Mouse (Mus musculus): ENCODE data around the gene Sh3tc1. TPM values are rescaled to one million over a fixed set of nuclear protein-coding genes. Genes with fewer than 3 reads are reported as not detected.

Sh3tc1 gene
- polyA plus RNA-seq, 1 experiment from 2014 or later = 1.3 TPM

Other genes starting within 250 kb of the Sh3tc1 start
- gene Cpz, start 214.3 kb downstream of the Sh3tc1 start, polyA plus RNA-seq (2014; fragmentation: Nextera tagmentation; extraction: Ambion mirVana) = 2.5 TPM in 1 of 2 replicates, not detected in the other
- gene Trmt44, start 164.9 kb downstream of the Sh3tc1 start, polyA plus RNA-seq (2014; fragmentation: Nextera tagmentation; extraction: Ambion mirVana) = 6.9 and 7.8 TPM in 2 replicates
- 16.1 and 18.5 TPM in 2 replicates for gene Acox3, start 156.9 kb downstream of the Sh3tc1 start, polyA plus RNA-seq (2014; fragmentation: Nextera tagmentation; extraction: Ambion mirVana)
- 12.6 and 20.4 TPM in 2 replicates for gene Htra3, start 60.2 kb downstream of the Sh3tc1 start, polyA plus RNA-seq (2014; fragmentation: Nextera tagmentation; extraction: Ambion mirVana)
- gene Ablim2, start 17.9 kb upstream of the Sh3tc1 start, polyA plus RNA-seq (2014; fragmentation: Nextera tagmentation; extraction: Ambion mirVana) = 18.3 and 26.1 TPM in 2 replicates
- gene Afap1, start 153.3 kb upstream of the Sh3tc1 start, polyA plus RNA-seq (2014; fragmentation: Nextera tagmentation; extraction: Ambion mirVana) = 73.7 and 74.1 TPM in 2 replicates